24 mouse cellular contexts compared by ENCODE assay signal in the genomic region with DNA sequence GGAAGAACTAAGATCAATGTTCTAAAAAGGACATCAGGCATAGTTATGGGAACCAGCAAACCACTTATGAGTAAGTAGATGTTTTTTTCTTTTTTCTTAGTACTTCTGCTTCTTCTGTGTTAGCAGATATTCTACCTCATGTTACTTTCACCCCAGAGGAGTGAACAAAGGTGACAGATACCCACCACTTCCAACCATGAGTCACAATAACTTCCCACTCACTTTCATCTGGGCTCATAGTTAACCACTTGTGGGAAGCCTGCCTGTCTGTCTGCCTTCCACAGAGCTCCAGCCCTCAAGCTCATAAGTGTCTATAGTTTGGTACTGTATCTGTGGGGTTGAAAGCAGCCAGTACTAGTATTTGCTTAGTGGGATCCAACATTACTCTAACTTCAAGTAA.
DNase-seq lines count a peak whose midpoint lies in the region; ATAC-seq lines count a peak whose summit lies in the region.
"Had no signal": no experiment of that assay in that cellular context is flagged by ENCODE, and none has a peak within 500 bp of the region (broad histone marks: within the 10 kb centered on the region; RNA-seq: fewer than 3 reads in every experiment).

No protein-coding gene starts in this region.

- peak; percentile 66 for DNase-seq in CD4-positive helper T cell, adult 2 months (ENCODE audit: low read depth, low spot score)
- DNase-seq in T-cell, adult 2 months (ENCODE audit: low spot score): peak; percentile 44
- DNase-seq in induced T-regulatory cell, adult 2 months (ENCODE audit: low read depth): peak; percentile 39
- DNase-seq in limb, embryonic 10.5 days (ENCODE audit: low spot score): no peak
- DNase-seq in spleen, postnatal 36 days (ENCODE audit: low spot score in 2 of 2): no peak
- DNase-seq: adrenal gland, postnatal 10 days; adrenal gland, postnatal 36 days; cerebellum, adult 2 months; cerebellum, adult 9-11 months; cerebellum, postnatal 25 days; gastrocnemius, postnatal 25 days; heart, adult 2 months; heart, postnatal 14 days; heart, postnatal 4 days had no signal

- no peaks in the 10 kb centered on the region for H3K36me3 ChIP-seq in limb, embryonic 10.5 days
- H3K36me3 ChIP-seq: embryonic facial prominence, embryonic 12.5 days; embryonic facial prominence, embryonic 15.5 days; forebrain, embryonic 15.5 days; heart, embryonic 10.5 days; heart, embryonic 13.5 days; hindbrain, embryonic 12.5 days; hindbrain, embryonic 15.5 days had no signal

- H3K27me3 ChIP-seq in limb, embryonic 10.5 days (ENCODE audit: low read depth, poor library complexity, severe bottlenecking): no peaks in the 10 kb centered on the region
- H3K27me3 ChIP-seq: embryonic facial prominence, embryonic 12.5 days; embryonic facial prominence, embryonic 15.5 days; forebrain, embryonic 15.5 days; heart, embryonic 13.5 days; hindbrain, embryonic 12.5 days; hindbrain, embryonic 15.5 days had no signal

- H3K9me3 ChIP-seq in limb, embryonic 10.5 days (replicated peaks): no peaks in the 10 kb centered on the region
- H3K9me3 ChIP-seq: embryonic facial prominence, embryonic 12.5 days; embryonic facial prominence, embryonic 15.5 days; forebrain, embryonic 15.5 days; heart, embryonic 10.5 days; heart, embryonic 13.5 days; hindbrain, embryonic 12.5 days; hindbrain, embryonic 15.5 days had no signal

- peaks cover 3% of the 10 kb centered on the region; the same call in 1 of the 2 replicates for H3K4me1 ChIP-seq in limb, embryonic 10.5 days
- H3K4me1 ChIP-seq: embryonic facial prominence, embryonic 15.5 days; forebrain, embryonic 15.5 days had no signal

- H3K27ac ChIP-seq in limb, embryonic 10.5 days: no peak overlapping the region
- H3K27ac ChIP-seq: embryonic facial prominence, embryonic 12.5 days; embryonic facial prominence, embryonic 15.5 days; forebrain, embryonic 15.5 days; heart, adult 2 months; heart, embryonic 10.5 days; heart, embryonic 13.5 days; hindbrain, embryonic 12.5 days; hindbrain, embryonic 15.5 days had no signal

- no peak overlapping the region for H3K4me3 ChIP-seq in limb, embryonic 10.5 days
- H3K4me3 ChIP-seq: embryonic facial prominence, embryonic 12.5 days; embryonic facial prominence, embryonic 15.5 days; forebrain, embryonic 15.5 days; heart, adult 2 months; heart, embryonic 10.5 days; heart, embryonic 13.5 days; hindbrain, embryonic 12.5 days; hindbrain, embryonic 15.5 days had no signal

- peak; percentile 16; the same call in 1 of the 2 replicates for ATAC-seq in neutrophil, adult 5-6 weeks (ENCODE audit: extremely low read depth, insufficient number of reproducible peaks, low FRiP score, poor library complexity, severe bottlenecking)
- no peak for ATAC-seq in megakaryocyte, adult 5-6 weeks (ENCODE audit: poor library complexity, severe bottlenecking)
- ATAC-seq: forebrain, embryonic 15.5 days; intestine, embryonic 16.5 days had no signal

Comparison
In these comparisons a context has a peak if more than half of its experiments do, and no peak if none do; other contexts are left out.
1. DNase-seq: peak in CD4-positive helper T cell, adult 2 months (single experiment), T-cell, adult 2 months (single experiment) and induced T-regulatory cell, adult 2 months (single experiment); none in limb, embryonic 10.5 days (single experiment) and spleen, postnatal 36 days (0 of 2).